Mouse (Mus musculus): ENCODE data around the gene Kif2c. TPM values are rescaled to one million over a fixed set of nuclear protein-coding genes. Genes with fewer than 3 reads are reported as not detected.

Kif2c gene
- polyA plus RNA-seq, 1 experiment from 2014 or later = 47.7 TPM

Small RNA genes within 50 kb of the gene (microRNA-seq; reads per million reads assigned to microRNA genes)
- not detected for gene Gm22398

Other genes with a start within 250 kb of the Kif2c start
- 547 and 565 TPM in 2 replicates for gene Urod, start 188.2 kb downstream of the Kif2c start, polyA plus RNA-seq (2016; fragmentation: Nextera tagmentation; extraction: Ambion mirVana)
- 11.8 TPM in 2 replicates for gene Hectd3, start 187.3 kb downstream of the Kif2c start, polyA plus RNA-seq (2016; fragmentation: Nextera tagmentation; extraction: Ambion mirVana)
- 55.2 and 55.3 TPM in 2 replicates for gene Eif2b3, start 163.2 kb downstream of the Kif2c start, polyA plus RNA-seq (2016; fragmentation: Nextera tagmentation; extraction: Ambion mirVana)
- 1.3 and 1.4 TPM in 2 replicates for gene Ptch2, start 86.6 kb downstream of the Kif2c start, polyA plus RNA-seq (2016; fragmentation: Nextera tagmentation; extraction: Ambion mirVana)
- gene Btbd19, start 56.9 kb downstream of the Kif2c start, polyA plus RNA-seq (2016; fragmentation: Nextera tagmentation; extraction: Ambion mirVana) = 6.4 and 7.1 TPM in 2 replicates
- not detected in 2 replicates for gene Tctex1d4, start 55.8 kb downstream of the Kif2c start, polyA plus RNA-seq (2016; fragmentation: Nextera tagmentation; extraction: Ambion mirVana)
- gene Plk3, start 48.7 kb downstream of the Kif2c start, polyA plus RNA-seq (2016; fragmentation: Nextera tagmentation; extraction: Ambion mirVana) = 2.2 and 2.8 TPM in 2 replicates
- gene Rps8, start 26.4 kb downstream of the Kif2c start, polyA plus RNA-seq (2016; fragmentation: Nextera tagmentation; extraction: Ambion mirVana) = 960 and 969 TPM in 2 replicates
- 1.8 and 2.3 TPM in 2 replicates for gene Tmem53, start 69.3 kb upstream of the Kif2c start, polyA plus RNA-seq (2016; fragmentation: Nextera tagmentation; extraction: Ambion mirVana)
- gene Armh1, start 69.5 kb upstream of the Kif2c start, polyA plus RNA-seq (2016; fragmentation: Nextera tagmentation; extraction: Ambion mirVana) = 0.17 TPM in 1 of 2 replicates, not detected in the other